Mouse (Mus musculus): ENCODE results near the gene Kmt2a. TPM values are rescaled to one million over a fixed set of nuclear protein-coding genes. Genes with fewer than 3 reads are reported as not detected.

Kmt2a gene
- total RNA-seq, 2 experiments from 2014 or later = 84.1 to 88.1 TPM

- no peak for DNase-seq (ENCODE audit: low spot score in 2 of 2)
Measured at GRCm38 (mm10) chr9:44760873-44761272, 120.2 kb downstream of the Kmt2a start.

Other genes starting within 250 kb of the Kmt2a start
- not detected for gene Treh, start 208.1 kb downstream of the Kmt2a start, total RNA-seq (2021)
- gene Phldb1, start 146.1 kb downstream of the Kmt2a start, total RNA-seq (2021) = 10 to 100 TPM; 59.0 to 67.4 TPM
- gene Arcn1, start 113.5 kb downstream of the Kmt2a start, total RNA-seq (2021) = 10 to 100 TPM; 90.0 to 95.3 TPM
- gene Ift46, start 113.4 kb downstream of the Kmt2a start, total RNA-seq (2021) = 10 to 100 TPM; 67.8 to 72.0 TPM
- gene Tmem25, start 82.0 kb downstream of the Kmt2a start, total RNA-seq (2021) = 10 to 100 TPM; 52.2 to 66.1 TPM
- under 1 TPM; 0.80 to 0.95 TPM for gene Ttc36, start 78.2 kb downstream of the Kmt2a start, total RNA-seq (2021)
- gene Atp5l, start 39.4 kb upstream of the Kmt2a start, total RNA-seq (2021) = 100 to 1,000 TPM; 316 to 362 TPM
- 10 to 100 TPM; 66.7 to 69.0 TPM for gene Ube4a, start 84.3 kb upstream of the Kmt2a start, total RNA-seq (2021)
- not detected for gene Cd3g, start 99.1 kb upstream of the Kmt2a start, total RNA-seq (2021)
- not detected for gene Cd3d, start 100.5 kb upstream of the Kmt2a start, total RNA-seq (2021)
- gene Cd3e, start 128.3 kb upstream of the Kmt2a start, total RNA-seq (2021) = not detected
- 1 to 10 TPM; 1.9 TPM for gene Mpzl2, start 158.5 kb upstream of the Kmt2a start, total RNA-seq (2021)
- gene Mpzl3, start 173.9 kb upstream of the Kmt2a start, total RNA-seq (2021) = 1 to 10 TPM; 4.5 to 5.2 TPM
- gene Jaml, start 197.9 kb upstream of the Kmt2a start, total RNA-seq (2021) = 1 to 10 TPM in 1 of 2 experiments, under 1 TPM in 1; 0.35 to 1.3 TPM
- 100 to 1,000 TPM; 267 to 274 TPM for gene Scn2b, start 236.5 kb upstream of the Kmt2a start, total RNA-seq (2021)